Mouse (Mus musculus) lung, adult 2 months (tissue): ENCODE measurements around the gene Gsta1.
A peak's percentile ranks its signal among the peaks of the same experiment; 100 is the strongest.
"Not testable (repeated sequence)": the region's sequence is repeated elsewhere in the genome, so short reads cannot be mapped to it uniquely, and the experiment has no call there.

ENCODE experiments used
- CTCF ChIP-seq: fragments of 200-500 bp; IDR thresholded peaks from 2 replicates; pipeline ENCODE4 v1.5.1; 2011; ENCODE audit warnings: mild to moderate bottlenecking, low read length, control low read depth; ENCODE audit not compliant: insufficient read depth
- POLR2A ChIP-seq: fragments of 200-500 bp; IDR thresholded peaks from 2 replicates; pipeline ENCODE4 v1.6.1; 2011; ENCODE audit warnings: low read depth, mild to moderate bottlenecking, control low read depth, low read length, borderline replicate concordance; ENCODE audit errors: extremely low read depth

- TF ChIP-seq POLR2A, result not testable (repeated sequence)
- 0 out of 2 replicates have a peak, but pooled peaks have one; percentile 12 for TF ChIP-seq CTCF
Observed at GRCm38 (mm10) chr9:78259688-78260087, 29.2 kb downstream of the Gsta1 start.
